Mouse (Mus musculus): ENCODE measurements at regions not wholly inside any gene's neighbourhood (a gene's known extent, or its start where the extent isn't known, plus 50 kb on each side); places are given as distances from the start of the nearest gene placed in this dataset.
"Not testable (repeated sequence)": the region's sequence is repeated elsewhere in the genome, so short reads cannot be mapped to it uniquely, and the experiment has no call there.

DNA sequence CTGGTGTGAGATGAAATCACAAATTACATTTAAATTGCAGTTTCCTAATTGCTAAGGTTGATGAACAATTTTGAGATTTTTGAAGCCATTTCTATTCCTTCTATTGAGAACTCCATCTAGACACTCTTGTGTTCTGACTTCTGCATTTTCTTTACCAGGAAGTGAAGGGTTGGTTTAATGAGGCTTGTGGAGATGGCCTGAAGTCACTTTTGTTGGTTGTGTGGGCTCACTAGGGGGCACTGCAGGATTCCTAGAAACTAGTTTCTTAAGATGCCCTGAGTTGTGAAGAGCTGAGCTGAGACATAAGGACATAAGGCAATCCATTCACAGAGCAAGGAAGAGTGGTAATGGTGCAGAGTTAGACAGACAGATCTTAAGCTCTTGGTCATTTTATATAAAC, 713.7 kb upstream of the Olfr1507 start:
- not testable (repeated sequence) for TF ChIP-seq CTCF (IDR thresholded peaks at IDR 0.05; ENCODE audit: insufficient read depth, low read length); POLR2A (IDR thresholded peaks at IDR 0.05; ENCODE audit: borderline replicate concordance, extremely low read depth, low read depth, low read length)
